Mouse (Mus musculus) right cerebral cortex, adult 2 months (tissue): Measurements from ENCODE around the gene Ticrr.
A peak's percentile ranks its signal among the peaks of the same experiment; 100 is the strongest.

ENCODE experiments used
- DNase-seq, 2 experiments: peaks; one replicate each; pipeline ENCODE4 v3.0.0; 2021 to 2022; ENCODE audit warnings: low spot score in 2 of 2

Gene Ticrr

DNA sequence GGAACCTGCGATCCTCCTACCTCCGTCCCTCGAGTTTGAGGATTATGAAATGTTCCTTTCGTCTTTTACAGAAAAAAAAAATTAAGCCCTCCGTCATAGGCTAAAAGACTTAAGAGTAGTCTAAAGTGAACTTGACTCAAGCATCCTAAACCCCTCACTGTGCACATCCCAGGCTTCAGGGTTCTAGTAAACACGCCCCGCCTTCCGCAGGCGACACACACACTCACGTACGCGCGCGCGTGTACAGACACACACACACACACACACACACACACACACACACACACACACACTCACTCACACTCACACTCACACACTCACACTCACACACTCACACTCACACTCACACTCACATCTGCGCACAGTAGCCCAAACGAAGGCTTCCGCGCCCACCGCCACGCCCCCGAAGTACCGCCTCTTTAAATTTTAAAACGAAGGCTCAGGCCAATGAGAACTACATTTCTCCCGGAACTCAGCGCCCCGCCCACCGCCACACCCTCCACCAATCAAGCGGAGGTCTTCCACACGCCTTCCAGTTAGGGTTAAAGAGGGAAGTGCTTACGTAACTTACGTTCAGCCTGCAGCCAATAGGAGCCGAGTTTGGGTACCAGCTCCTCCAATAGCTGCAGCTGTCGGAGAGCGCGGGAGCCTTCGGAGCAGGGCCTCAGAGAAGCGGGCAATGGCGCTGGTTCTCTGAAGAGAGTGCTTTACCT lies at the start of gene Ticrr:
Gene Ticrr, plus strand, starts transcription at position 619 of the 713 bp plus-strand sequence.
- DNase-seq: peak; percentile 95

DNA sequence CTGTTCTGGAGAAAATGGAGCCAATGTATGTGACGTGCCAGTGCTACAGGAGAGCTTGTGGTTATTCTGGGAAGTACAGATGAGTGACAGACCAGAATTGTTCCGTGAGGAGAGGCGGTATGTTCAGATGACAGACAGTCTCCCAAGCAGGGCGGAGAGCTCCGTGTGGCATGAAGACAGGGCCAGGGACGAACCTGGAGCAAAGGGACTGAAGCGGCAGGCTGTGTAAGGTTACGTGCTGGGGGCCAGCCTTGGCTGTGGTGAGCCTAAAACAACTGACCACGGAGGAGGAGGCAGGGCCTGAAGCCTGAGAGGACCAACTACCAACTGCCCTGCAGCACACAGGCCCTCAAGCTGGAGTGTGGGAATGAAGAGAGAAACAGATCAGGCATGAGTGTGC lies 48.1 kb upstream of the Ticrr start:
- no peak for DNase-seq

DNA sequence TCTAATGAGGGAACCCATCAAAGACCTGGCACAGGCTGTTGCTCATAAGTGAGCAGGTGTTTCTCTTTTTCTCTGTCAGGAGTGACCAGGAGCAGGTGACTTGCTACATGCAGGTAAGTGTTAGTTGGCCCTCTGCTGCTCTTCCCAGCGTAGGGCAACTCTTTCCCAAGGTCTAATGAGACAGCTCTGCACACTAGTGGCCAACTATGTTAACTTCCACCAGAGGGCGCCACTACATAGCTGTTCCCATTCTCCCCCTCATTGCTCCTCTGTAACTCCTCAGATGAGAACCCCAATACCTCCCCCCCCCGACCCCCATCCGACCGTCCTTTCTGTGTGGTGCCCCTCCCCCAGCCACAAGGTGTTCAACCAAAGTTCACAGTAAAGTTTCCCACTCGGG lies 47.2 kb upstream of the Ticrr start:
- peak; percentile 70 to 73 for DNase-seq

DNA sequence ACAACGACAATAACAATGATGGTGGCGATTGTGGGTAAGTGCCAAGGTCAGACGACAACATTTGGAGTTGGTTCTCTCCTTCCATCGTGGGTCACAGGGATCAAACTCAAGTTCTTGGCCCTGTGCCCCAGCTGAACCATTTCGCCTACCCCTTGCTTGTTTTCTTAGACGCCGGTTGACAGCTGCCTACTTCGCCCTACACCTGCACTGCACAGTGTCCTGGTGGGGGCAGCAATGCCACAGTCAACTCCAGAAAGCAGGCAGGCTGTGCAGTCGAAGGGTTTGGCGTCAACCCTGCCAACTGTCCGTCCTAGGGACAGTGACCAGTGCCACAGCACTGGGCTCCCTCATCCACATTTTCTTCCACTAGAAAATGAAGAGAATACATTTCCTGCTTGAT lies 46.7 kb upstream of the Ticrr start:
- DNase-seq: no peak

DNA sequence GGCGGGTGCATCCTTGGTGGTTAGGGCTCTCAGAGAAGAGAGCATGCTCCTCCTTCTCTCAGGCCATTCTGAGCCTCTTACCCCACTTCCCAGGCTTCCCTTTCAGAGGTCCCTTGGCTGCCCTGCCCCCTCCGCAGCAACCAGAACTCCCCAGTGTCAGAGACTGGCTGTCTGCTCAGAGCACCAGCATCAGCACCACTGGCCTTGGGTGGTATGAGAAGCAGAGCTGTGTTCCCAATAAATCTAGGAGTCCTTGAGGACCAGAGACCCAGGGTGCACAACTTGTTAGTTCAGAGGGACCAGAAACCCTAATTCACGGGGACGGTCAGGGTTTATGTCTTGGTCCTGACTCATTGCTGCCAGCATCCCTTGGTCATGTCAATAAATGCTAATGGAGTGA lies 45.0 kb upstream of the Ticrr start:
- no peak for DNase-seq

DNA sequence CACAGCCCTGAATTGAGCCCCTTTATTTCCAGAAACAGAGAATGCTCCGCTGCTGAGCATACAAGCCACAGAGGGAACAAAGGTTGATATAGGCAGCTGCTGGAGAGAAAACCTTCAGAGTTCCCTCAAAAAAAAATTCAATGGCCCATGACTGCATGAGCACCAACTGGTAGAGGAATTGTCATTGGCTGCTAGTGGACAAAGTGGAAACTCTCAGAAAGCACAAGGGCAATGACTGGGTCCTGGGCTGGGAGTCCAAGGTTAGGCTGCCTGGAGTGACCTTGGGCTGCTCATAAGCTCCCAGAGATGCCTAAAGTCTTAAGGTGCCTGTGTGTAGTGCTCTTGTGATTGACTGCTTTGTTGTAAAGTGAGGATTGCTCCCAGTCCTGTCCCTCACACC lies 44.1 kb upstream of the Ticrr start:
- DNase-seq: no peak

DNA sequence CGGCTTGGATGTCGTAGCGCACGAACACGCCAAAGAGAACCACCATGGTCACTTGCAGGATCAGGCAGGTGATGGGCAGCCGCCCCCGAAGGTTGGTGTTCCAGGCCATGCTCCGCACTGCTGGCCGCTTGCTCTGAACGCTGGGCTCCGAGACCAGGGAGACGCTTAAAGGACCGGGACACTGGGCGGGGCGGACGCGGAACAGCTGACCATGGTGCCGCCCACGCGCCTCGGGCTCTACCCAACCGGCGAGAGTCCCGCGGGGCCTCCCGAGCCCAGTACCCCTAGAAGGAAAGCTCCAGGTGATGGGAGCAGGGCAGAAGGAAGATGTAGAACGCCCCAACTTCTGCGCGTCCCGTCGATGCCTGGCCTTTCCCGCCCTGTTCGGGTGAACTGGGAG lies 42.6 kb upstream of the Ticrr start, which contains the start of gene Rhcg:
Gene Rhcg, minus strand, starts transcription at position 240 of the 400 bp plus-strand sequence.
- no peak for DNase-seq

DNA sequence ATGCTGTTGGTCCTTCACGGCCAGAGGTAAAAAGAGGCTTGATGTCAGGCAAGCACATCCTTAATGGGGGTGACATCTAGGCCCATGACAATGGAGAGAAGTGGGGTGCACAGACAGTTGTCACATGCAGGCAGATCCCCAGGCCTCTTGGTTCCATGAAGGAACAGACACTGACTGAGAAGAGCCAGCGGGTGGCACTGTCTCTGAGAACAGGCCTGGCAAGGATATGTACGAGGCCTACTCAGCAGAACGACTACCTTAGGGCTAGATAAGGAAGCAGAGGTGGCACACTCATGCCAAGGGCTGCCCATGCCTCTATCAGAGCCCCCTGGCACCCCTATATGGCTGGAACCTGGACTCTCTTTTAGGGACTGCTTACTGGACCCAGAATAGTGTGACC lies 40.5 kb upstream of the Ticrr start:
- no peak for DNase-seq

DNA sequence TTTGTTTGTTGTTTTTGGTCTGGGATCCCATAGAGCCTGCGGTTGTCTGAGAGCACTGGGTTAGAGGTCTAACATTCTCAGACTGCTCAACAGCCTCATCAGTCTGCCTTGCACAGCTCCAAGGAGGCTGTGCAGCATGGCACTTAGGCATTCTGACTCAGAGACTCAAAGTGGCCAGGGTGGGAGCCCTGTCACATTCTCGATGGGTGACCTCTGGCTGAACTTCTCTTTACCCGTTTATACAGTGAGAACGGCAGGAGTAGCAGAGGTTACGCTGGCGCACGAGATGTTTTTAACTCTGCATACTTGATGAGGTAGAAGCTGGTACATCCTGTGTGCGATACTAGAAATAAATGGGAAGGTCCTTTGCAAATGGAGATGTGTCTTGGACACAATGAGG lies 36.9 kb upstream of the Ticrr start:
- no peak for DNase-seq

DNA sequence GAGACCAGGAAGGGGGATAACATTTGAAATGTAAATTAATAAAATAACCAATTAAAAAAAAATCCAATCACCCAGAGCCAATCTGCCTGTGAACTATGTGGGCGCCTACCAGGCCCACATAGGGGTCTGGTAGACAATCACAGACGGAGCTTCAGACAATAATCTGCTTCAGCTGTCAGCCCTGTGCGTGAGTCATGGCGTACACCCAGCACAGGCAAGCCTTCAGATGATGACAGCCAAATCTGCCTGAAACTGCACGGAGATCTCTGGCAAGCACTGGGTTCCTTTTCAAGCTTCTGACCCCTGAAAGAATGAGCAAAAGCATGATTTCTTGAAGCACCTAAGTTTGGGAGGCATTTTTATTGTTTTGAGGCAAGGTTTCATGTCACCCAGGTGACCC lies 33.8 kb upstream of the Ticrr start:
- no peak for DNase-seq

DNA sequence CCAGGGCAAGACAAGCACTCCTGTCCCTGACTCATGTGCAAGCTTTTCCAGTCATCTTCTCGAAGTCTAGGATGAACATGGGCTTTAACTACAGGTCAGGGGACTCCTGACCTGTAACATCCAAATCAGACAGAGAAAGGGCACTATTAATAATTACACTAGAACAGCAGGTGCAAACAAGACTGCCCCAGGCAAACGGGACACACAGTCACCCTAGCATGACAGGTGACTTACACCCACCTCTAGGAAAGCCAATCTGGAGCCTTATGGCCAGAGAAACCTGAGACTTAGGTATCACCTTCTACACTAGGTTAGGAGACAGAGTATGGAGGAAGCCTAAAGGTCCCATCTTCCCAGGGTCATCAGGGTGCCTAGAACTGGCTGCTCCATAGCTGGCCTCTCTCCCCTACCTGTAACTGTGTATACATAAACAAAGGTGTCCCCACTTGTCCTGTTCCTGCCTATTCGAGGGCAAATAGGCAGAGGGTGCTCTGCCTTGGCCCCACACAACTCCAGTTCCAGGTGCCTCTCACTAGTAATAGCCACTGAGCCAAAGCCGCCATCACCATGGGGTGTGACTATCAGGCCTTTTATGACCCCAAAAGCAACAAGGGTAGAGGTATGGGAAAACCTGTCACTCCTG lies 31.6 kb upstream of the Ticrr start:
- no peak for DNase-seq

DNA sequence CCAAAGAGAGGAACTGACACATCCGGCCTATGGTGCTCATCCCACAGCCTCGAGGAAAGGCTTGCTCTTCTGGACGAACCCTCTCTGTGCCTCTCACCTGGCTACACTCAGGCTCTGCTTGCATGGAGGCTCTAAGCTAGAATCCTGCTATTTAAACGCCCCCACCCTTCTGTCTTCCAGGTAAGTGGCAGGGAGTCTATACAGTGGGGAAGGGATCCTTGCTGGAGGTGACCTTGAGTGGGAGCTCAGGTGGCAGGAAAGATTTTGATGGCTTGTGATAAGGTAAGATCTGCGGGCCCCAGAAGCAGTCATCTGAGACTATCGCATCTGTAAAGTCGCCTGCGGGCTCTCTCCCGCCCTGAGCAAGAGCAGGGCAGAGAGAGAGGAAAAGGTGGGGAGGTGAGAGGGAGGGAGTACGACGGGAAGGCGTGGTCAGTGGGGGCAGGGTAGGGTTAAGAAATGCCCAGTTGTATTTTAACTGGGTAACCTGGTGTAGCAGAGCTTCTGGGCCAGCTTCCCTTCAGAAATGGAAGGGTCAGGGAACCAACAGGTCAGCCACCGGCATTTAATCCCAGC lies 28.1 kb upstream of the Ticrr start:
- no peak for DNase-seq

DNA sequence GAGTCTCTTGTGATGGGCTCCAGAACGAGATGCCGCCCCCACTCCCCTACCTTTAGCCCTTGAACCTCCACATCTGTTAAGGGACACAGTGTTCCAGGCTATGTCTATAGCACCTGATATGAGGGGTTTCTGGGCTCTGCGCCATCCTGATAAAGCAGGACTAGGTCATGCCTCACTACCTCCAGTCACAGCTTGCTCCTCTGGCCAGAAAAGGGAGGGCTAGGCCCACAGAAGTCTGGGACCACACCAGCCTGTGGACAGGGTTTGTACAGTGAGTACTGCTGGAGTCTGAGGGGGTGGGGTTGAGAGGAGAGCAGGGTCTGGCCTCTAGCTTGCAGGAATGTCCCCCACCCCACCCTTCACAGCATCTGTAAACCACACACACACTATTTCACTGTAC lies 12.8 kb upstream of the Ticrr start:
- DNase-seq: no peak

DNA sequence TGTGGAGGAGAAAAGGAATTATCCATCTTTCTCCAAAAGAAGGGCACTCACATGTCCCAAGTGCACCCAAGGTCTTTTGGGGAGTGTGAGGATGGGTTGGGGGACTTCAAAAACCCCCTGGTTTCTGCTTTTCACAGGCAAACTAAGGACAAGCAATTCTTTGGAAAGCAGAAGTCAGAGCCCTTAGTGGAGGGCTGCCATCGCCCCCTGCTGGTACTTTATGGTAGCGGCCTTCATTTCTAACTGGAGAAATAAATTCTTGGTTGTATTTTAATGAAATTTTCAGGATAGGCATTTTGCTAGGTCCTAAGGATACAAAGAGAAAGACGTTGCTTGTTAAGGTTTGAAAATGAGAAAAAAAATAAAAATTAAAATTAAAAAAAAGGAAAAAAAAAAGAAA lies 11.0 kb upstream of the Ticrr start:
- peak; percentile 75 to 76 for DNase-seq

DNA sequence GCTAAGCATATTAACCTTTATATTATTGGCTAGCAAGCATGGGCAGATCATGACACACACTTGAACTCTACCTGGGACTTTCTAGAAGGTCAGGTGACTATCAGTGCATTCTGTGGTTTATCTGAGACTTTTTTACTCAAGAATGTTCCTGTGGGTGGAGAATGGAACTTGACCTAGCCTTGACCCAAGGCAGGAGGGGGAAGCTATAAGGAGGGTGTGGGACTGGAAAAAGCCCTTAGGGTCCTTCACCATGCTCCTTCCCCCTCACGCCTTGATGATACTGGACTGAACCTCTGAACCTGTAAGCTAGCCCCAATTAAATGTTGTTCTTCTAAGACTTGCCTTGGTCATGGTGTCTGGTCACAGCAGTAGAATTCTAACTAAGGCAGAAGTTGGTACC lies 5.8 kb upstream of the Ticrr start:
- no peak for DNase-seq

DNA sequence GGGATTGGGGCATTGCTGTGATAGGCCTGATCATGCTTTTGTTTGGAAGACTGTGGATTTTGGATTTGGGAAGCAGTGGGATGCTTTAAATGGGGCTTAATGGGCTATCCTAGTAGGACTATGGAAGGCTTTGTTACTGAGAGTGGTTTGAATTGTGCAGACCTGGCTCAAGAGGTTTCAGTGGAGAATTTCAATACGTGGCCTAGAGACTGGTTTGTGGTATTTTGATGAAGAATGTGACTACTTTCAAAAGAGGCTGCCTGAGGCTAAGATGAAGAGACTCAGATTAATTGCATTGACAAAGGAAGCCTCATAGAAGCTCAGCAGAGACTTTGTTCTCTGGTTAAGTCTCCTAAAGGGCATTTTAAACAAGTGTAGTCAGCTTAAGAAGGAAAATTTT lies 5.4 kb upstream of the Ticrr start:
- no peak for DNase-seq

DNA sequence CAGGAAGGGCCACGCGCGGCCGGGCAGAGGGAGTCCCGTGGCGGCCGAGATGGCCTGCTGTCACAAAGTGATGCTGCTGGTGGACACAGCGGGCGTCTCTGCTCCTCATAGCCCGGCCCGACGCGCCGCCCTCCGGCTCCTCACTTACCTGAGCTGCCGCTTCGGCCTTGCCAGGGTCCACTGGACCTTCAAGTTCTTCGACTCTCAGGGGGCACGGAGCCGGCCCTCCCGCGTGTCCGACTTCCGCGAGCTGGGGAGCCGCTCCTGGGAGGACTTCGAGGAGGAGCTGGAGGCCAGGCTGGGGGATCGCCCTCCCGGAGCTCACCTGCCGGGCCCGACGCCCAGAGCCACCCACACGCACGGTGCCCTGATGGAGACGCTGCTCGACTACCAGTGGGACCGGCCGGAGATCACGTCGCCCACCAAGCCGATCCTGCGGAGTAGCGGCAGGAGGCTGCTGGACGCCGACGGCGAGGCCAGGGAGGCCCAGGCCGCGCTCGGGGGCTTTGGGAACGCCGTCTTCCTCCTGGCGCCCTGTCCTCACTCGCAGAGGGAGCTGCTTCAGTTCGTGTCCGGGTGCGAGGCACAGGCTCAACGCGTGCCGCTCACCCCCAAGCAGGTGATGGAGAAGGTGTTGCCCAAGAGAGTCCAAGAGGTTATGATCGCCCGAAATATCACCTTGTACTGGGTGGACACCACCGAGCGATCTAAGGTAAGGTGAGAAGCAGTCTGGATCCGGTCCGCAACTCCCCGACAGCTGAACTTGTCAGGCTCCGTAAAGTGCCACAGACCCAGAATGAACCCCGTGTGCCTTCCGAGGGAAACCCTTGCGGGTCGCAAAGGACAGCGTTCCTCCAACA lies 525 bp downstream of the Ticrr start:
- DNase-seq: no peak

DNA sequence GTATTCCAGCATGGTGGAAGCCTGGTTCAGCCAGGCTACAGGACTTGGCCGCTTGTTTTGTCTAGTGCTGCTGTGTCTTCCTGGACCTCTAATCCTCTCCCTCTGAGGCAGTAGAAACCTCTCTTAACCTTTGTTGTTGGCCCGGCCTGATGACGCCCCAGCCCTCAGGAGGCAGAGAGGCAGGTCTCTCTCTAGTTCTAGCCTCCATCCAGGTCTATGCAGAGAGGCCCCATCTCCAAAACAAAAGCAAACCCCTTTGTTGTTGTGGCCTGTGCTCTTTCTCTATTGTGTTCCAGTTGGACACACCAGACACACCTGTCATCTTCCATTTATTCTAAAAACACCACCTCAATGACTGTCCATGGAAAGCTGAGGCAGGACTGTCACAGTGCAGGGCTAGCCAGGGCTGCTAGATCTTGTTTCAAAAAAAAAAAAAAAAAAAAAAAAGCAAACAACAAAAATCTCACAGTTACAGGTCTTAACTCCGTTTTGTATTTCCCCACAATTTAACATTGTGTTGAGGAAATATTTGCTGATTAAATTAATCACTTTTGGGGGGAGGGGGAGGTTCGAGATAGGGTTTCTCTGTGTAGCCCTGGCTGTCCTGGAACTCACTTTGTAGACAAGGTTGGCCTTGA lies 1.4 kb downstream of the Ticrr start:
- no peak for DNase-seq

DNA sequence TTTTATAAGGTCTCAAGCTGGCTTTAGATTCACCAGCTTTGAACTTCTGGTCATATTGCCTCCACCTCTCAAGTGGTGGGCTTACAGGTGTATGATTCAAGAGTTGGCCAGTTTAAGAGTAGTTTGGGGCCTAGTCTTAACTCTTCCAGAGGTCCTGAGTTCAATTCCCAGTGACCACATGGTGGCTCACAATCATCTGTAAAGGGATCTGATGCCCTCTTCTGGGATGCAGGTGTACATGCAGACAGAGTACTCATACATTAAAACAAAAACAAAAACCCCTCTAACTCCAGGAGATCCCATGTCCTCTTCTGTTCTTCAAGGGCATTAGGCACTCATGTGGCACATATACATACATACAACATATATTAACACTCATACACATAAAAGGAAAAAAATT lies 6.7 kb downstream of the Ticrr start:
- no peak for DNase-seq

DNA sequence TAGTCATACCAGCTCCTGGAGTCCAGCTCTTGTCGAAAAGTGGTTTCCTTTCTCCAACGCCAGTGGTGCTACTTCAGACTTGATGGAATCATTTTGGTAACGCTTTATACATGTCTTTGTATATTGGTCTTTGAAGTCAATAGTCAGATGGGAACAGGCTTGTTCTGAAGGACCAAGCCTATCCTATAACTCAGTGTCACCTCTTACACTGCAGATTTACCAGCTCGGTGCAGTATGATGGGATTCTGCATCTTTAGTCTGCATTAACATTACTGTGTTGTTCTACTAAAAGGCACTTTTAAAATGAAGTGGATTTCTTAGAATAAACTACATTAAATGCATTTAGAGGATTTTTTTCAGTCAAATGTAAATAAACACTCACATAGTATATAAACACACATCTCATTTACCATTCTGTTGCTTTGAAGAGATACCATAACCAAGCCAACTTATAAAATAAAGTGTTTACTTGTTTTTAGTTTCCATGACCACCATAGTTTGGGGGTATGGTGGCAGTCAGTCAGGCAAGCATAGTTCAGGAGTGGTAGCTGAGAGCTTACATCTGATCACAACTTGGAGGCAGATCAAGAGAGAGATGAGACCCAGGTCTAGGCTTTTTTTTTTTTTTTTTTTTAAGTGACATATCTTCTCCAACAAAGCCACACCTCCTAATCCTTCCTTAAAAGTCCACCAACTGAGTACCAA lies 11.1 kb downstream of the Ticrr start:
- no peak for DNase-seq

DNA sequence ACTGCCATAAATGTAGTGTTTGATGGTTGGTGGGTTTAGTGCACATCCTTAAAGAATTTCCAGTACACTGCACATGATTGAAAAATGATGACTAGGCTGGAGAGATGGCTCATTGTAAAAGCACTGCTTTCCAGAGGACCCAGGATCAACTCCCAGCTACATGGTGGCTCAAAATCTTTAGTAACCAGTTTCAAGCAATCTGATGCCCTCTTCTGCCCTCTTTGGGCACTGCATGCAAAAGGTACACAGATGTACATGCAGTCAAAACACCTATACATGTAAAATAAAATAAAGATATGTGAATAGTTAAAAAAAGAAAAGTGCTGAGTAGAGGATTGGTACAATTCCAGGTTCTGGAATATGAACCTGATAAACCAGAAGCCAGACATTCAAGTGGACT lies 19.2 kb downstream of the Ticrr start:
- DNase-seq: peak in 1 of 2 experiments; percentile 6
